Mouse (Mus musculus): ENCODE data around the gene Lif. TPM values are rescaled to one million over a fixed set of nuclear protein-coding genes. Genes with fewer than 3 reads are reported as not detected.

Gene Lif
- polyA plus RNA-seq, 1 experiment from 2014 or later = 0.98 TPM

Other genes starting within 250 kb of the Lif start
- 0.47 and 0.56 TPM in 2 replicates for gene Sec14l4, start 226.1 kb upstream of the Lif start, polyA plus RNA-seq (2015; fragmentation: Nextera tagmentation; extraction: Ambion mirVana)
- not detected in 2 replicates for gene Sec14l3, start 192.7 kb upstream of the Lif start, polyA plus RNA-seq (2015; fragmentation: Nextera tagmentation; extraction: Ambion mirVana)
- gene Mtfp1, start 162.1 kb upstream of the Lif start, polyA plus RNA-seq (2015; fragmentation: Nextera tagmentation; extraction: Ambion mirVana) = 38.1 and 41.6 TPM in 2 replicates
- 1.7 and 2.9 TPM in 2 replicates for gene Sec14l2, start 134.1 kb upstream of the Lif start, polyA plus RNA-seq (2015; fragmentation: Nextera tagmentation; extraction: Ambion mirVana)
- 17.3 and 19.2 TPM in 2 replicates for gene Rnf215, start 122.4 kb upstream of the Lif start, polyA plus RNA-seq (2015; fragmentation: Nextera tagmentation; extraction: Ambion mirVana)
- 3.0 TPM in 2 replicates for gene Ccdc157, start 97.3 kb upstream of the Lif start, polyA plus RNA-seq (2015; fragmentation: Nextera tagmentation; extraction: Ambion mirVana)
- 40.4 and 41.8 TPM in 2 replicates for gene Sf3a1, start 97.2 kb upstream of the Lif start, polyA plus RNA-seq (2015; fragmentation: Nextera tagmentation; extraction: Ambion mirVana)
- gene Tbc1d10a, start 70.8 kb upstream of the Lif start, polyA plus RNA-seq (2015; fragmentation: Nextera tagmentation; extraction: Ambion mirVana) = 34.0 and 37.2 TPM in 2 replicates
- gene Castor1, start 39.3 kb upstream of the Lif start, polyA plus RNA-seq (2015; fragmentation: Nextera tagmentation; extraction: Ambion mirVana) = 5.9 and 7.3 TPM in 2 replicates
- 0.07 and 0.12 TPM in 2 replicates for gene Osm, start 21.1 kb upstream of the Lif start, polyA plus RNA-seq (2015; fragmentation: Nextera tagmentation; extraction: Ambion mirVana)
- 0.22 and 0.35 TPM in 2 replicates for gene Hormad2, start 183.5 kb downstream of the Lif start, polyA plus RNA-seq (2015; fragmentation: Nextera tagmentation; extraction: Ambion mirVana)